8 mouse cellular contexts compared by ENCODE assay signal in genomic region chrX:140599561-140600409, GRCm38 (mm10). TPM values are rescaled to one million over a fixed set of nuclear protein-coding genes. Genes with fewer than 3 reads are reported as not detected.
DNase-seq lines count a peak whose midpoint lies in the region; ATAC-seq and TF ChIP-seq lines count a peak whose summit lies in the region.

No protein-coding gene starts in this region.

- no peaks in the 10 kb centered on the region for H3K27me3 ChIP-seq in heart, adult 2 months (ENCODE audit: control insufficient read depth, insufficient read depth, low read length)
- H3K27me3 ChIP-seq in heart, embryonic 12.5 days (replicated peaks): peaks cover 33% of the 10 kb centered on the region; the same call in 1 of the 2 replicates
- H3K27me3 ChIP-seq in limb, embryonic 11.5 days (ENCODE audit: control insufficient read depth, insufficient read depth, low read length): peaks cover 44% of the 10 kb centered on the region
- H3K27me3 ChIP-seq in midbrain, postnatal 0 days (ENCODE audit: insufficient read depth, low read length): peaks cover 12% of the 10 kb centered on the region

- intact Hi-C loops in heart, adult 2 months (cut with DNase I): loop anchor here (1.0 to 5.0 kb wide), 4 partner anchors 23 to 123 kb away; no protein-coding TSS in a partner anchor

- peak overlapping the region; percentile 79 for H3K4me2 ChIP-seq in heart, embryonic 12.5 days
- peak overlapping the region; percentile 71 for H3K4me2 ChIP-seq in limb, embryonic 11.5 days (ENCODE audit: low read depth, severe bottlenecking)
- H3K4me2 ChIP-seq in midbrain, postnatal 0 days (ENCODE audit: low read depth, low read length, poor library complexity, severe bottlenecking): peak overlapping the region; percentile 68

- peaks cover 3% of the 10 kb centered on the region; the same call in 1 of the 2 replicates for H3K9me3 ChIP-seq in heart, embryonic 12.5 days (replicated peaks)
- no peaks in the 10 kb centered on the region for H3K9me3 ChIP-seq in limb, embryonic 11.5 days (ENCODE audit: control insufficient read depth, low read length)
- no peaks in the 10 kb centered on the region for H3K9me3 ChIP-seq in midbrain, postnatal 0 days (ENCODE audit: low read length)

- no peak for TF ChIP-seq CTCF in heart, adult 2 months (IDR thresholded peaks at IDR 0.05)
- no peak for TF ChIP-seq CTCF in midbrain, postnatal 0 days (IDR thresholded peaks at IDR 0.05)

- TF ChIP-seq EP300 in heart, adult 2 months (IDR thresholded peaks at IDR 0.05; ENCODE audit: insufficient read depth, low read depth, low read length): no peak

- peak overlapping the region; percentile 72 for H3K27ac ChIP-seq in heart, adult 2 months
- peak overlapping the region; percentile 88 for H3K27ac ChIP-seq in heart, embryonic 12.5 days (ENCODE audit: poor library complexity, severe bottlenecking)
- no peak overlapping the region for H3K27ac ChIP-seq in limb, embryonic 11.5 days (replicated peaks; ENCODE audit: low read depth, low read length)
- no peak overlapping the region for H3K27ac ChIP-seq in midbrain, postnatal 0 days (ENCODE audit: low read depth, low read length)

- peak overlapping the region; percentile 55 for H3K4me3 ChIP-seq in heart, adult 2 months
- peak overlapping the region; percentile 67 for H3K4me3 ChIP-seq in heart, embryonic 12.5 days
- H3K4me3 ChIP-seq in limb, embryonic 11.5 days (ENCODE audit: low read depth, low read length): peak overlapping the region; percentile 35
- H3K4me3 ChIP-seq in midbrain, postnatal 0 days (ENCODE audit: low read depth, low read length): peak overlapping the region; percentile 50

- no peaks in the 10 kb centered on the region for H3K36me3 ChIP-seq in heart, adult 2 months (ENCODE audit: control insufficient read depth, insufficient read depth, low read length)
- peaks cover 8% of the 10 kb centered on the region for H3K36me3 ChIP-seq in heart, embryonic 12.5 days
- no peaks in the 10 kb centered on the region for H3K36me3 ChIP-seq in limb, embryonic 11.5 days (ENCODE audit: control insufficient read depth, insufficient read depth, low read length)
- no peaks in the 10 kb centered on the region for H3K36me3 ChIP-seq in midbrain, postnatal 0 days (ENCODE audit: insufficient read depth, low read length)

- 20% methylated on average over 64 of the region's 78 CpGs for WGBS in heart, adult 2 months
- 24% methylated on average over 72 of the region's 78 CpGs for WGBS in heart, embryonic 12.5 days
- WGBS in limb, embryonic 11.5 days: 17% methylated on average over 52 of the region's 78 CpGs
- 31% methylated on average over 56 of the region's 78 CpGs for WGBS in midbrain, postnatal 0 days

- DNase-seq in heart, adult 2 months: peak; percentile 31 to 58
- DNase-seq in heart, adult 9 months (ENCODE audit: low spot score in 2 of 2): no peak
- DNase-seq in adrenal gland, postnatal 36 days: peak; percentile 17 to 36
- DNase-seq in limb, embryonic 11.5 days (ENCODE audit: low spot score): peak; percentile 34
- DNase-seq in midbrain, postnatal 0 days (ENCODE audit: low spot score): no peak
- DNase-seq in yolk sac, embryonic 10.5 days (ENCODE audit: low spot score): peak; percentile 4

- no peak for ATAC-seq in heart, embryonic 12.5 days (ENCODE audit: insufficient number of reproducible peaks, low FRiP score)
- no peak for ATAC-seq in limb, embryonic 11.5 days (ENCODE audit: insufficient number of reproducible peaks, low FRiP score, low TSS enrichment, low read depth)
- peak; percentile 44; the same call in 1 of the 2 replicates for ATAC-seq in midbrain, postnatal 0 days (ENCODE audit: low FRiP score)
- ATAC-seq in erythroid progenitor cell, adult 5-6 weeks (replicated peaks; ENCODE audit: low FRiP score, poor library complexity, severe bottlenecking): no peak

- H3K79me2 ChIP-seq in heart, adult 2 months (replicated peaks; ENCODE audit: control insufficient read depth, insufficient read depth, low read length): no peaks in the 10 kb centered on the region

- peak overlapping the region; percentile 95 for H3K9ac ChIP-seq in heart, adult 2 months (ENCODE audit: low read depth, low read length)
- peak overlapping the region; percentile 86 for H3K9ac ChIP-seq in heart, embryonic 12.5 days
- H3K9ac ChIP-seq in limb, embryonic 11.5 days (ENCODE audit: low read length): no peak overlapping the region
- no peak overlapping the region for H3K9ac ChIP-seq in midbrain, postnatal 0 days (replicated peaks; ENCODE audit: low read length, poor library complexity, severe bottlenecking)

- no peaks in the 10 kb centered on the region; the same call in 1 of the 2 replicates for H3K4me1 ChIP-seq in heart, adult 2 months (ENCODE audit: control insufficient read depth, insufficient read depth, low read length)
- H3K4me1 ChIP-seq in heart, embryonic 12.5 days (replicated peaks): no peaks in the 10 kb centered on the region
- no peaks in the 10 kb centered on the region for H3K4me1 ChIP-seq in limb, embryonic 11.5 days (ENCODE audit: control insufficient read depth, insufficient read depth, low read length)
- H3K4me1 ChIP-seq in midbrain, postnatal 0 days (ENCODE audit: insufficient read depth, low read length): no peaks in the 10 kb centered on the region

- no peak for TF ChIP-seq POLR2A in heart, adult 2 months (IDR thresholded peaks at IDR 0.05; ENCODE audit: insufficient read depth, low read depth, low read length)

RNA-seq across cellular contexts. Expression of gene Tsc22d3, which starts 0.7 kb away (rescaled TPM):
- 100 to 1,000 TPM; 140 to 205 TPM for total RNA-seq in heart, adult 2 months (2021)
- polyA plus RNA-seq in heart, adult 2 months (2012; rRNA removed): 108 and 133 TPM in 2 replicates
- 100 to 1,000 TPM; 118 to 142 TPM for total RNA-seq in adrenal gland, postnatal 36 days (2021)
- polyA plus RNA-seq in heart, embryonic 12.5 days (2016; fragmentation: Nextera tagmentation; extraction: Ambion mirVana): 198 and 207 TPM in 2 replicates
- polyA plus RNA-seq in limb, embryonic 11.5 days (2014; fragmentation: Nextera tagmentation; extraction: Ambion mirVana): 124 and 128 TPM in 2 replicates
- total RNA-seq in midbrain, postnatal 0 days (2014; rRNA removed): 104 and 116 TPM in 2 replicates
- polyA plus RNA-seq in midbrain, postnatal 0 days (2015; fragmentation: Nextera tagmentation; extraction: Ambion mirVana): 105 and 115 TPM in 2 replicates
- 7.1 and 15.9 TPM in 2 replicates for total RNA-seq in erythroid progenitor cell, adult 5-6 weeks (2015; ENCODE audit: low replicate concordance)
- total RNA-seq in erythroid progenitor cell, adult 5-6 weeks (2017; ENCODE audit: low replicate concordance): 4.9 and 15.8 TPM in 2 replicates

Comparison
In these comparisons a context has a peak if more than half of its experiments do, and no peak if none do; other contexts are left out.
1. DNase-seq: peak in heart, adult 2 months (2 of 2), adrenal gland, postnatal 36 days (2 of 2), limb, embryonic 11.5 days (single experiment) and yolk sac, embryonic 10.5 days (single experiment); none in heart, adult 9 months (0 of 2) and midbrain, postnatal 0 days (single experiment).
2. H3K27ac ChIP-seq: peak in heart, adult 2 months (single experiment) and heart, embryonic 12.5 days (single experiment); none in limb, embryonic 11.5 days (single experiment) and midbrain, postnatal 0 days (single experiment).
3. H3K9ac ChIP-seq: peak in heart, adult 2 months (single experiment) and heart, embryonic 12.5 days (single experiment); none in limb, embryonic 11.5 days (single experiment) and midbrain, postnatal 0 days (single experiment).
4. Peak in every context shown above with its lines, with median percentiles within 50 percentile points of each other: H3K4me3 ChIP-seq and H3K4me2 ChIP-seq.